Mouse (Mus musculus) intestine, embryonic 15.5 days (tissue): ENCODE measurements around the gene Spock1. TPM values are rescaled to one million over a fixed set of nuclear protein-coding genes. Genes with fewer than 3 reads are reported as not detected.
A peak's percentile ranks its signal among the peaks of the same experiment; 100 is the strongest.

Experiments
- ATAC-seq: fragments of 200-750 bp; cut with Nextera tagmentation; 2 replicates; pipeline ENCODE4 v1.8.0; 2017; ENCODE audit warnings: moderate TSS enrichment, moderate library complexity
- H3K27ac ChIP-seq: fragments of 300-500 bp; sonication (generic); 2 replicates; pipeline ENCODE4 v1.5.1; 2015; ENCODE audit warnings: mild to moderate bottlenecking, inconsistent platforms
- H3K27me3 ChIP-seq: fragments of 300-500 bp; sonication (generic); replicated peaks from 2 replicates; pipeline ENCODE4 v1.6.1; 2015; ENCODE audit warnings: inconsistent platforms
- H3K36me3 ChIP-seq: fragments of 300-500 bp; sonication (generic); 2 replicates; pipeline ENCODE4 v1.6.1; 2015; ENCODE audit warnings: inconsistent platforms
- H3K4me1 ChIP-seq: fragments of 300-500 bp; sonication (generic); replicated peaks from 2 replicates; pipeline ENCODE4 v1.6.1; 2015; ENCODE audit warnings: inconsistent platforms
- H3K4me2 ChIP-seq: fragments of 300-500 bp; sonication (generic); replicated peaks from 2 replicates; pipeline ENCODE4 v1.6.1; 2015; ENCODE audit warnings: mild to moderate bottlenecking, inconsistent platforms
- H3K4me3 ChIP-seq: fragments of 300-500 bp; sonication (generic); replicated peaks from 2 replicates; pipeline ENCODE4 v1.5.1; 2015; ENCODE audit warnings: inconsistent platforms
- H3K9ac ChIP-seq: fragments of 300-500 bp; sonication (generic); 2 replicates; pipeline ENCODE4 v1.6.1; 2015; ENCODE audit warnings: inconsistent platforms
- H3K9me3 ChIP-seq: fragments of 300-500 bp; sonication (generic); 2 replicates; pipeline ENCODE4 v1.6.1; 2016; ENCODE audit warnings: inconsistent platforms
- WGBS: fragments of 180-500 bp; shearing (Covaris S2); methylation state at CpG from one replicate; pipeline ENCODE4 v1.1.7; 2015; 5-methylcytosine and 5-hydroxymethylcytosine counted together
- polyA plus RNA-seq: library from polyadenylated mRNA; unstranded; fragments of >200 nt; fragmentation: Nextera tagmentation; extraction: Ambion mirVana; gene quantifications from 2 replicates; pipeline ENCODE4 v1.2.1, GENCODE M21; 2015

Gene Spock1
- polyA plus RNA-seq, 1 experiment from 2014 or later, result 3.5 TPM

DNA sequence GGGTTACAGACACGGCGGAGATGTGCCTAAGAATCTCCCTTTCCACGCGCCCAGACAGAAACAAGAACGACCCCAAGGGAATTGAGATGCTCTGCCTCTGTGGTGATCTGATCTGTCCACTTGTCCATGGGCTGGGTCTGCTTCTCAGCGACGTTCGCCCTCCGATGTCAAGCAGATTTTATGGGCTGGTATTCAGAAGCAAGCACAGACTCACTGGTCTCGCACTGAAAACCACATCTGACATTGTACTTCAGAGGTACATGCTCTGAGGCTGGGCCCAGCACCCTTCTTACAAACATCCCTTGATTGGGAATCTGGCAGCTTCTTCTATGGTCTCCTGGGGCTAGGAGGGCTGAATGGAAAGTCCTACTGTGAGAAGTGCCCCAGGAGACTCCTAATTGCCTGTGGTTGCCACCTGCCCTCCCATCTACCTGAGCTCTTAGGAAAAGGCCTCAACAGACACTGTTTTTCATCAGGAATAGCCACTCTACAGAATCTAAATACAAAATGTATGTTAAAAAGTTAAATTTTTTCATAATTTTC, 51.8 kb downstream of the Spock1 start:
- Histone ChIP-seq H3K4me2 (no peak overlapping the region), H3K36me3 (no peaks in the 10 kb centered on the region), H3K9me3 (no peaks in the 10 kb centered on the region), H3K4me1 (no peaks in the 10 kb centered on the region), H3K27ac (no peak overlapping the region), H3K4me3 (no peak overlapping the region), H3K27me3 (no peaks in the 10 kb centered on the region), H3K9ac (no peak overlapping the region)
- 84% methylated on average over 10 of the region's 10 CpGs for WGBS
- no peak for ATAC-seq

DNA sequence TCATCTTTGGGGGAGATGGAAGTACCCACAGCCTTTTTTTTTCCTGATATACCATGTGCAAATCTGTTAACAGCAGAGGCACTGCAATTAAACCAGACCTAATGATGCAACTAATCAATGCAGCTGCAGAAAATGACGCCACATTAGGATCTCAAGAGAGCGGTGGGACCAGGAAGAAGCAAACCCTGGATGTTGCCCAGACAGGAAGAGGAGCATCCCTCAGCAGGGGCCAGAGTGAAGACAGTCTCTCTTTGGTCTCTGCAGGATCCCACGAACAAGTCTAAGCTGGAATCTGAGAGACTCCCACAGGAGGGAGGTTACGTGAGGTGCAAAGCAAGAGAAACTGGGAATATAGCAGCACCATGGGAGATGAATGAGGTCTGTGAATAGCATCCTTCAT, 52.4 kb downstream of the Spock1 start:
- Histone ChIP-seq H3K9me3 (no peaks in the 10 kb centered on the region), H3K9ac (no peak overlapping the region), H3K36me3 (no peaks in the 10 kb centered on the region), H3K27me3 (no peaks in the 10 kb centered on the region), H3K4me3 (no peak overlapping the region), H3K4me2 (no peak overlapping the region), H3K27ac (no peak overlapping the region), H3K4me1 (no peaks in the 10 kb centered on the region)
- WGBS, result 64% methylated on average over 4 of the region's 4 CpGs
- no peak for ATAC-seq

DNA sequence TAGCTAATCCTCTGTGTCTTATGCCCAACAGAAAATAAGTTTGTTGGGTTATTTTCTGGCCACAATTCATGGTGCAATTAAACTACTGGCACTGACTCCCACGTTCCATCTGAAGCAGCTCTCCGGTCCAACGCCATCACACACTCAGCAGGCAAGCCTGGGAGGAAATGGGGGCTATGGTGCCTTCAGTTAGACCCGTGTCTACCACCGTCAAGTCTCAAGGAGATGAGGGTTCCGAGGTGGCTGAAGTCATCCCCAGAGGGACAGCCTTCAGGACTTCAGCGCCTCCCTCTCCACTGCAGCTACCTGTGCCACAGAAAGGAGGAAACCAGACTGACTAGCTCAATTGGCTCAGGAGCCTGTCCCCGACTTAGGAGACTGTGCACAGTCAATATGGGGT, 53.7 kb downstream of the Spock1 start:
- ATAC-seq, result no peak
- no peak overlapping the region for H3K9ac ChIP-seq
- WGBS, result 83% methylated on average over 8 of the region's 8 CpGs
- no peaks in the 10 kb centered on the region for H3K9me3 ChIP-seq
- no peaks in the 10 kb centered on the region for H3K36me3 ChIP-seq
- H3K27me3 ChIP-seq, result no peaks in the 10 kb centered on the region
- H3K4me3 ChIP-seq, result no peak overlapping the region
- H3K4me2 ChIP-seq, result no peak overlapping the region
- no peak overlapping the region for H3K27ac ChIP-seq
- H3K4me1 ChIP-seq, result no peaks in the 10 kb centered on the region

DNA sequence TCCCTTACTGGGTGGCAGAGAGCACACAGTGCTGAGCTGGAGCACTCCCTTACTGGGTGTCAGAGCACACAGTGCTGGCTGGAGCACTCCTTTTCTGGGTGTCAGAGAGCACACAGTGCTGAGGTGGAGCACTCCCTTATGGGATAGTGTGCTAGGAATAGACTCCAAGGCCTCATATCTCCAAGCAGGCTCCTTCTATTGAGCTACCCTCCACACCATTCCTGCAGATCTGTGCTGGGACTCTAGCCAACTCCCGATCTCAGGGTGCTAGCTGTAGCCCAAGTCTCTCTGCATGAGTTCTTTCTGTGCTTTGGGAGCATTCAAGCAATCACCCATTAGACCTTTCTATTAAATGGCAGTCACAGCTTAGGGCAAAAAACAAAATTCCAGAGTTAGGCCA, 54.5 kb downstream of the Spock1 start:
- Histone ChIP-seq H3K4me3 (no peak overlapping the region), H3K4me1 (no peaks in the 10 kb centered on the region), H3K27me3 (no peaks in the 10 kb centered on the region), H3K9ac (no peak overlapping the region), H3K4me2 (no peak overlapping the region), H3K36me3 (no peaks in the 10 kb centered on the region), H3K27ac (no peak overlapping the region), H3K9me3 (no peaks in the 10 kb centered on the region)
- 85% methylated on average over 1 of the region's 1 CpGs for WGBS
- no peak for ATAC-seq

DNA sequence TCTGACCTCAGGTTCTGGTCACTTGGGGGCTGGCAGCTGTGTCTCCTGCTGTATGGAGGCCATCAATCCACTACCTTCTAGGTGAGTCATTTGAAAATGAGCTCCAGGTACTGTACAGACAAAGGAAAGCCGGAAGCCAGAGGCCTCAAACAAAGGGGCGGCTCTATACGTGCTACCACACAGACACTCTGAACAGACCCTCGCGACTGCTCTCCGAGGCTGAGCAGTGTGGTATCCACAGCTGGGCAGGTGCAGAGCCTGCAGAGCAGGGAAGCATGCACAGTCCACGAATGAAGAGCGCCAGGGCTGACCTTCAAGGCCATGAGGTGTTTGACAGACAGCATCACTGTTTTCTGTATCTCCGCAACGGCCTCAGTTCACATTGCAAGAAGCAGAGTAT, 55.0 kb downstream of the Spock1 start:
- no peak overlapping the region for H3K9ac ChIP-seq
- no peak overlapping the region for H3K4me2 ChIP-seq
- H3K4me1 ChIP-seq, result no peaks in the 10 kb centered on the region
- no peaks in the 10 kb centered on the region for H3K9me3 ChIP-seq
- no peaks in the 10 kb centered on the region for H3K27me3 ChIP-seq
- no peak overlapping the region for H3K4me3 ChIP-seq
- ATAC-seq, result no peak
- 74% methylated on average over 10 of the region's 10 CpGs for WGBS
- H3K27ac ChIP-seq, result no peak overlapping the region
- H3K36me3 ChIP-seq, result no peaks in the 10 kb centered on the region

DNA sequence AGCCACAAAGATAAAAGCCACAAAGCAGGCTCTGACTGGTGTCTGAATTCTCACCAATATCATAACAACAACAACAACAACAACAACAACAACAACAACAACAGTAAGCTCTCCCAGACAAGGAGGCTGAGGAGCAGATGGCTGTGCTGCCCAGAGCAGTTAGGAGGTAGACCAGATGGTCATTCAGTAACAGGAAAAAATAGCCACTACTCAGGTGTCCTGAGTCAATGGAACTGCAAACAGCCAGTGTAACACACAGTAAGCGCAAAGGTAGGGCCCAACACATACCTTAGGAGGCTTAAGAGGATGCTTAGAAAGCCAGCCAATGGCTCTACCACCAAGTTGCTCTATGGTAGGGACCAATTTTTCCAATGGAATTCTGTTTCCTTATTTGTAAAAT, 59.2 kb downstream of the Spock1 start:
- H3K4me3 ChIP-seq, result no peak overlapping the region
- H3K36me3 ChIP-seq, result no peaks in the 10 kb centered on the region
- WGBS, result 94% methylated on average over 1 of the region's 1 CpGs
- no peak overlapping the region for H3K9ac ChIP-seq
- no peak overlapping the region for H3K4me2 ChIP-seq
- H3K4me1 ChIP-seq, result no peaks in the 10 kb centered on the region
- H3K27ac ChIP-seq, result no peak overlapping the region
- H3K9me3 ChIP-seq, result no peaks in the 10 kb centered on the region
- H3K27me3 ChIP-seq, result no peaks in the 10 kb centered on the region
- no peak for ATAC-seq

DNA sequence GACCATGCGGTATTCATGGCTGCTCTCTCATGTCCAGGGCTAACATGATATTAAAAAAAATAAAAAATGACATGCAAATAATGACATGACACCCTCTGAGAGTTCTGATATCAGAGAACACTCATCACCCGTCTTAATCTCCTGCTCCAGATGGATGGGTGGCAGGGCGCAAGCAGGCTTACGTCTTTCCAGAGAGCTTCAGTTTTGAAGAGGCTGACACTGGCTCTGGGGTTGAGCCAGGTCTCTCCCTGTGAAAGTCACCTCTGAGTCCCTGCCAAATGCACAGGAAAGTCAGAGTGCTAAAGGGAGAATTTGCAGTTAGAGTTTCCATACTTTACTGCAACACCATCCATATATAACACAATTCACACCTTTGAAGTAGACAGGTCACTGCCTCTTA, 61.0 kb downstream of the Spock1 start:
- no peak overlapping the region for H3K4me3 ChIP-seq
- H3K27ac ChIP-seq, result no peak overlapping the region
- WGBS, result 88% methylated on average over 4 of the region's 4 CpGs
- H3K4me2 ChIP-seq, result no peak overlapping the region
- H3K9me3 ChIP-seq, result no peaks in the 10 kb centered on the region
- no peaks in the 10 kb centered on the region for H3K36me3 ChIP-seq
- ATAC-seq, result no peak
- H3K9ac ChIP-seq, result no peak overlapping the region
- no peaks in the 10 kb centered on the region for H3K4me1 ChIP-seq
- H3K27me3 ChIP-seq, result no peaks in the 10 kb centered on the region

DNA sequence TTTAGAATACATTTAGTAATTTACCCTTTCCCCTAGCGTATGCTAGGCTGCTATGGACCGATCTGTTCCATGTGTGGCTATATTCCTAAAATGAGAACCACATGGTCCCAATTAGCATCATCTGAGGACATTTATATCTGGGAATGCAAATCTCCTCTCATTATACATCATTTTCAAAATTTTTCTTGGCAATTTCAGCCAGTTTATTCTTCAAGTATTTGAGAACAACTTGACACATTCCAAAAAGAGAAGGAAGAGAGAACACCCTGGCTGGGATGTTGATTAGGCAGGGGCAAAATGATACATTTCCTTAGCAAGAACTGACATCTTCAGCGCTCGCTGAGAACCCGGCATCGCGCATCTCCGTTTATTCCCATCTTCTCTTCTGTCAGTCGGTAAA, 61.7 kb downstream of the Spock1 start:
- no peak overlapping the region for H3K27ac ChIP-seq
- no peak for ATAC-seq
- H3K27me3 ChIP-seq, result no peaks in the 10 kb centered on the region
- no peak overlapping the region for H3K4me3 ChIP-seq
- no peak overlapping the region for H3K9ac ChIP-seq
- 93% methylated on average over 9 of the region's 9 CpGs for WGBS
- H3K36me3 ChIP-seq, result no peaks in the 10 kb centered on the region
- H3K4me2 ChIP-seq, result no peak overlapping the region
- H3K9me3 ChIP-seq, result no peaks in the 10 kb centered on the region
- no peaks in the 10 kb centered on the region for H3K4me1 ChIP-seq

DNA sequence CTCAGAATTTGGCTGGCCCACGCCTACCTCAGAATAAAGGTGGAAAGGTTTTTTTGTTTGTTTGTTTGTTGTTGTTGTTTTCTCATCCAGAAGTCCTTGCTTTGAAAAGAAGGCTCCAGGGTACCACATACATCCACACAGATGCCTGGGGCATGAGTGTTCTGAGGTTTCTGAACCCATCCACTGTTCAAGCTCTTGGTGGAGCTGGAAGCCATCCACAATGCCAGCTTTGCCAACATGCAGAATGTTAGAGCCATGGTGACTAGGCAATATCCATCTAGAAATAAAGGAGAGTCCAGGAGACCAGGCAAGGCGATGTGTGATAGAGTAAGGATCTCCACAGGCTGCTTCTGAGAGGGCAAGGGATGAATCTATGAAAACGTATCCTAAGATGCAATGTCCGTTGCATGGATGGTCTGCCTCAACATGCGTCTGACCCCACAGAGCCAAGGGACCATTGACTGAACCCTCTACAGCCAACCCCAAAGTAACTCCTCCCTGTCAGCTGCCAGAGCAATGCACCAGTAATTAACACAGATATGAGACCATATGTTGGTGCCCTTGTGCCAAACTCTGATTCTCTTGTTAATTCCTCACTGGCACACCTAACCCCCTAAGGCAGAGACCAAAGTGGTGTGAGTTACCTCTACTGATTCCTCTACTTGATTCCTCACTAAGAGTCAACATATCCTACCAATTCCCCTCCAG, 66.8 kb downstream of the Spock1 start:
- Histone ChIP-seq H3K4me3 (no peak overlapping the region), H3K9ac (no peak overlapping the region), H3K27ac (no peak overlapping the region), H3K36me3 (no peaks in the 10 kb centered on the region), H3K4me1 (no peaks in the 10 kb centered on the region), H3K27me3 (no peaks in the 10 kb centered on the region), H3K9me3 (no peaks in the 10 kb centered on the region), H3K4me2 (no peak overlapping the region)
- 91% methylated on average over 5 of the region's 5 CpGs for whole genome bisulfite sequencing
- no peak for ATAC-seq

DNA sequence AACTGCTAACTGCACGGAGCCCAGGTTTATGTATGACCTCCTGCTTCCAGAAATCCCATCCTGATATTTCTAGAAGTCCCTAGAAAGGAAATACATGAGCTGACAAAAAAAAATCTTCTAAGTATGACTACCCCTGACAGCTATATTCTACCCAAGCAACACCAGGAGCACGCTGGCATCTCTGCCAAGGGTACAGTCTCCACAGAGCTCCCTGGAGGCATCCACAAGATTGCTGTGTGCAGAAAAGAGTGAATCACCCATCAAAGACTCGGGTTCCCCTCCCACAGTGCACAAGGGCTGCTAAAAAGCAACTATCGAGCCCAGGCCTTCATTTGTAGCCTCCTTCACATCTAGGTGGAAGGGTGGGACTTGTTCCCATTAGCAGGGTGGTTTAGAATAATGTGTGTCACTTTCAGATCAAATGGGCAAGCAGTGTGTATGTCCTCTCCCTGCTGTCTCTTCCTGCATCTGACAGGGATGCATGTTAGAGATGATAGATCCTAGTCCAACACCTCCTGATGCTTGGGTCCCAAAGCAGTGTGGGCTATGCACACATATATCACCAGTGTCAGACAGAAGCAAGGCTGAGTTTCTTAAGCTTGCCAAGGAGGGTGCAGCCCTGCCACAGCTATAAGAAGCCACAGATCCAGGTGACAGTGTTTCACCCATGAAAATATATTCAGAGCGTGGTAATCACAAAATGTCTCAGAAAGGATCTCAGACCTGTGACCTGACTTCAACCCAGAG, 70.3 kb downstream of the Spock1 start:
- Histone ChIP-seq H3K9me3 (0 out of 2 replicates have a peak, but pooled peaks cover 3% of the 10 kb centered on the region), H3K36me3 (no peaks in the 10 kb centered on the region), H3K27me3 (no peaks in the 10 kb centered on the region), H3K4me3 (no peak overlapping the region), H3K4me2 (no peak overlapping the region), H3K27ac (no peak overlapping the region), H3K4me1 (no peaks in the 10 kb centered on the region), H3K9ac (no peak overlapping the region)
- 75% methylated on average over 5 of the region's 5 CpGs for WGBS
- no peak for ATAC-seq

DNA sequence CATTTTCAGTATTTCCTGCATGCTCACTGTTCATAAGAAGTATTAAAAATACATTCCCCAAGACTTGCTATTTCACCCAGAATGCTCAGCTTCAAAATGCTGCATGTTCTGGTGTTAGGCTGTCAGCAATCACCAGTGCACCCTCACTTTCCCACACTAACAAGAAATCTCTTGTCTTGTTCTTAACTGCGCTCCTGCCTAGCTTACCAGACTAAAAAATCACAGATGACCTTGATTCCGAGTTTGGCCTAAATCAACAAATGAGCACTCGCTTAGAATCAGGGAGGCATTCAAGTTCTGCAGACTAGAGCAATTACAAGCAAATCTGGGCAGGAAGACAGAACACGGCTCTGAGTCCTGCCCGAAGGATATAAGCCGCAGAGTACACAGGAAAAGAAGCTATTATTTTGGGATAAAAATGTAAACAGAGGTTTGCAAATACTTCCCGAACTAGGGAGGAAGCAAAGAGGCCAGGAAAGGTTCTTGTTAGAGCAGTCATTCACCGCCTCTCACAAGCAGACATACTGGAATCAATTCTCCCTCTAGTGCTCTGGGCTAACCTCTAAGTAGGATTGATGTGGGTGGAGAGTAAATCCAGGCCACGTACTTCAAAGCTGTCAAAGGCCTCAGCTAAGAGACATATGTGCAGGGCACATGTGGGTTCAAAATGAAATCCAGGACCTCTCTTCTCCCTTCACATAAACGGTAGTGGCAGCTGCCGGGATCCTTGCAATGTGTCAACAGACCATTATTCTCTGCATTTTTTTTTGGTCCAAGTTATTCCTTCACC, 76.6 kb downstream of the Spock1 start:
- H3K4me2 ChIP-seq, result no peak overlapping the region
- no peak for ATAC-seq
- H3K36me3 ChIP-seq, result no peaks in the 10 kb centered on the region
- 0 out of 2 replicates have a peak overlapping the region, but pooled peaks have one; percentile 27 for H3K27ac ChIP-seq
- 0 out of 2 replicates have a peak, but pooled peaks cover 10% of the 10 kb centered on the region for H3K4me1 ChIP-seq
- no peak overlapping the region for H3K4me3 ChIP-seq
- H3K9ac ChIP-seq, result no peak overlapping the region
- WGBS, result 16% methylated on average over 11 of the region's 11 CpGs
- no peaks in the 10 kb centered on the region for H3K27me3 ChIP-seq
- H3K9me3 ChIP-seq, result 0 out of 2 replicates have a peak, but pooled peaks cover 3% of the 10 kb centered on the region

DNA sequence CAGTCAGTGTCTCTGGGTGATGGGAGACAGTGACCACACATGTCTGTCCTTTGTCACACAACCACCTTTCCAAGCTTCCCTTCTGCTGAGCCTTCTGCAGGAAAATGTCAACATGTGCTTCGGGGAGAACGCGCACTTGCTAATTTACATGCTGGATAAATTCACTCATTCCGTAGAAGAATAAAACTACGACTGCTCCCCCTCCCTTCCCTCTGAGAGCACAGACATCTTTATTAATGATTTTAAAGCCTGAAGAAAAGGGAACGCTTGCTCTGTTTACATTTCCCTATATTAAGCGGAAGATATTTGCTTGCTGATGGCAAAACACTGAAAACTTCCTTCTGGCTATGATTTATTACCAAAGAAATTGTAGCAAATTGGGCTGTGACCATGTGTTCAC, 77.2 kb downstream of the Spock1 start:
- no peaks in the 10 kb centered on the region for H3K36me3 ChIP-seq
- no peak overlapping the region for H3K4me3 ChIP-seq
- H3K27ac ChIP-seq, result no peak overlapping the region
- 0 out of 2 replicates have a peak, but pooled peaks cover 3% of the 10 kb centered on the region for H3K9me3 ChIP-seq
- H3K9ac ChIP-seq, result no peak overlapping the region
- no peaks in the 10 kb centered on the region for H3K27me3 ChIP-seq
- 0 out of 2 replicates have a peak, but pooled peaks cover 10% of the 10 kb centered on the region for H3K4me1 ChIP-seq
- 28% methylated on average over 7 of the region's 7 CpGs for WGBS
- ATAC-seq, result no peak
- no peak overlapping the region for H3K4me2 ChIP-seq
